Mouse (Mus musculus) forebrain, embryonic 16.5 days (tissue): ENCODE data around the gene Cfap97d1. TPM values are rescaled to one million over a fixed set of nuclear protein-coding genes. Genes with fewer than 3 reads are reported as not detected.

Experiments
- ATAC-seq: fragments of 200-750 bp; cut with Nextera tagmentation; 2 replicates; pipeline ENCODE4 v1.8.0; 2017; ENCODE audit warnings: mild to moderate bottlenecking, moderate library complexity
- H3K27ac ChIP-seq: fragments of 300-500 bp; sonication (generic); 2 replicates; pipeline ENCODE4 v1.5.1; 2014; ENCODE audit warnings: low read length, control low read depth
- H3K27me3 ChIP-seq: fragments of 300-500 bp; sonication (generic); replicated peaks from 2 replicates; pipeline ENCODE4 v1.6.1; 2014; ENCODE audit warnings: low read length; ENCODE audit not compliant: control insufficient read depth, insufficient read depth
- H3K36me3 ChIP-seq: fragments of 300-500 bp; sonication (generic); 2 replicates; pipeline ENCODE4 v1.6.1; 2014; ENCODE audit not compliant: control insufficient read depth, insufficient read depth
- H3K4me1 ChIP-seq: fragments of 300-500 bp; sonication (generic); replicated peaks from 2 replicates; pipeline ENCODE4 v1.6.1; 2014; ENCODE audit warnings: low read length; ENCODE audit not compliant: control insufficient read depth, insufficient read depth
- H3K4me2 ChIP-seq: fragments of 300-500 bp; sonication (generic); 2 replicates; pipeline ENCODE4 v1.6.1; 2014; ENCODE audit warnings: mild to moderate bottlenecking, low read length, control low read depth
- H3K4me3 ChIP-seq: fragments of 300-500 bp; sonication (generic); replicated peaks from 2 replicates; pipeline ENCODE4 v1.5.1; 2014; ENCODE audit warnings: mild to moderate bottlenecking, low read length, control low read depth
- H3K9ac ChIP-seq: fragments of 300-500 bp; sonication (generic); replicated peaks from 2 replicates; pipeline ENCODE4 v1.6.1; 2014; ENCODE audit warnings: low read depth, low read length, control low read depth
- H3K9me3 ChIP-seq: fragments of 300-500 bp; sonication (generic); 2 replicates; pipeline ENCODE4 v1.6.1; 2016; ENCODE audit warnings: low read length; ENCODE audit not compliant: control insufficient read depth
- WGBS: fragments of 180-500 bp; shearing (Covaris S2); extraction: QIAGEN DNeasy Blood & Tissue Kit; methylation state at CpG from one replicate; pipeline ENCODE4 v1.1.7; 2014; 5-methylcytosine and 5-hydroxymethylcytosine counted together
- polyA plus RNA-seq: library from polyadenylated mRNA; unstranded; fragments of >200 nt; fragmentation: Nextera tagmentation; extraction: Ambion mirVana; gene quantifications from 2 replicates; pipeline ENCODE4 v1.2.1, GENCODE M21; 2015

Cfap97d1 gene
- not detected in 2 replicates for polyA plus RNA-seq

GRCm38 (mm10) chr11:101984054-101985025 is at the start of gene Cfap97d1:
Gene Cfap97d1 (plus strand): TSS chr11:101984279.
- Histone ChIP-seq H3K4me2 (peak within 1 kb of the TSS; percentile 100), H3K4me1 (peaks cover 15% of the 10 kb centered on the region), H3K27ac (0 out of 2 replicates have a peak within 1 kb of the TSS, but pooled peaks have one; percentile 37), H3K27me3 (peaks cover 3% of the 10 kb centered on the region; the same call in 1 of the 2 replicates), H3K9ac (peak within 1 kb of the TSS; percentile 77), H3K36me3 (no peaks in the 10 kb centered on the region), H3K4me3 (peak within 1 kb of the TSS; percentile 74), H3K9me3 (no peaks in the 10 kb centered on the region)
- under 1% methylated on average over 69 of the region's 71 CpGs for WGBS
- peak; percentile 81 for ATAC-seq

- peaks cover 10% of the 10 kb centered on the region for H3K4me1 ChIP-seq
- peaks cover 10% of the 10 kb centered on the region for H3K27me3 ChIP-seq
- H3K9me3 ChIP-seq, result no peaks in the 10 kb centered on the region
- H3K27ac ChIP-seq, result no peak overlapping the region
- H3K4me3 ChIP-seq, result no peak overlapping the region
- H3K36me3 ChIP-seq, result no peaks in the 10 kb centered on the region
- no peak overlapping the region for H3K9ac ChIP-seq
- 90% methylated on average over 3 of the region's 3 CpGs for WGBS
- no peak for ATAC-seq
- H3K4me2 ChIP-seq, result no peak overlapping the region
Measured at GRCm38 (mm10) chr11:101935743-101936142, 48.3 kb upstream of the Cfap97d1 start.

GRCm38 (mm10) chr11:101936421-101936820 is 47.7 kb upstream of the Cfap97d1 start:
- WGBS, result 34% methylated on average over 7 of the region's 7 CpGs

GRCm38 (mm10) chr11:101937108-101937507 is 47.0 kb upstream of the Cfap97d1 start:
- H3K27ac ChIP-seq, result no peak overlapping the region
- under 1% methylated on average over 32 of the region's 32 CpGs for WGBS
- ATAC-seq, result no peak

More at GRCm38 (mm10) chr11:101936421-101936820, 47.7 kb upstream of the Cfap97d1 start:
- H3K4me2 ChIP-seq, result no peak overlapping the region
- H3K9me3 ChIP-seq, result no peaks in the 10 kb centered on the region
- H3K4me1 ChIP-seq, result peaks cover 10% of the 10 kb centered on the region
- peaks cover 10% of the 10 kb centered on the region for H3K27me3 ChIP-seq
- H3K4me3 ChIP-seq, result no peak overlapping the region
- no peak overlapping the region for H3K9ac ChIP-seq
- no peak overlapping the region for H3K27ac ChIP-seq
- H3K36me3 ChIP-seq, result no peaks in the 10 kb centered on the region
- no peak for ATAC-seq

GRCm38 (mm10) chr11:101943055-101943454 is 41.0 kb upstream of the Cfap97d1 start:
- ATAC-seq, result no peak
- Histone ChIP-seq H3K27ac (no peak overlapping the region), H3K4me3 (no peak overlapping the region), H3K27me3 (peaks cover under 1% of the 10 kb centered on the region; the same call in 1 of the 2 replicates), H3K4me1 (no peaks in the 10 kb centered on the region), H3K36me3 (no peaks in the 10 kb centered on the region), H3K4me2 (no peak overlapping the region), H3K9ac (no peak overlapping the region), H3K9me3 (no peaks in the 10 kb centered on the region)
- WGBS, result 42% methylated on average over 3 of the region's 3 CpGs

More at GRCm38 (mm10) chr11:101937108-101937507, 47.0 kb upstream of the Cfap97d1 start:
- no peaks in the 10 kb centered on the region for H3K9me3 ChIP-seq
- H3K36me3 ChIP-seq, result no peaks in the 10 kb centered on the region
- H3K4me2 ChIP-seq, result peak overlapping the region; percentile 80
- peaks cover 10% of the 10 kb centered on the region for H3K4me1 ChIP-seq
- peak overlapping the region; percentile 46 for H3K4me3 ChIP-seq
- H3K9ac ChIP-seq, result peak overlapping the region; percentile 66
- peaks cover 10% of the 10 kb centered on the region for H3K27me3 ChIP-seq

GRCm38 (mm10) chr11:101946525-101946924 is 37.6 kb upstream of the Cfap97d1 start:
- Histone ChIP-seq H3K4me2 (no peak overlapping the region), H3K9ac (no peak overlapping the region), H3K27ac (no peak overlapping the region), H3K4me1 (no peaks in the 10 kb centered on the region), H3K36me3 (no peaks in the 10 kb centered on the region), H3K4me3 (no peak overlapping the region), H3K27me3 (no peaks in the 10 kb centered on the region), H3K9me3 (no peaks in the 10 kb centered on the region)
- ATAC-seq, result no peak
- WGBS, result 28% methylated on average over 5 of the region's 5 CpGs

- H3K27ac ChIP-seq, result no peak overlapping the region
- H3K4me2 ChIP-seq, result no peak overlapping the region
- H3K9ac ChIP-seq, result no peak overlapping the region
- H3K4me1 ChIP-seq, result no peaks in the 10 kb centered on the region; the same call in 1 of the 2 replicates
- no peak for ATAC-seq
- no peaks in the 10 kb centered on the region for H3K27me3 ChIP-seq
- 85% methylated on average over 5 of the region's 5 CpGs for WGBS
- H3K9me3 ChIP-seq, result no peaks in the 10 kb centered on the region
- H3K4me3 ChIP-seq, result no peak overlapping the region
- no peaks in the 10 kb centered on the region for H3K36me3 ChIP-seq
Measured at GRCm38 (mm10) chr11:101950021-101950420, 34.1 kb upstream of the Cfap97d1 start.

- H3K4me1 ChIP-seq, result no peaks in the 10 kb centered on the region; the same call in 1 of the 2 replicates
- H3K36me3 ChIP-seq, result no peaks in the 10 kb centered on the region
- no peaks in the 10 kb centered on the region for H3K9me3 ChIP-seq
- no peak overlapping the region for H3K27ac ChIP-seq
- no peaks in the 10 kb centered on the region for H3K27me3 ChIP-seq
- no peak overlapping the region for H3K4me2 ChIP-seq
- no peak overlapping the region for H3K4me3 ChIP-seq
- no peak for ATAC-seq
- no peak overlapping the region for H3K9ac ChIP-seq
- WGBS, result 14% methylated on average over 24 of the region's 24 CpGs
Measured at GRCm38 (mm10) chr11:101952541-101953341, 31.3 kb upstream of the Cfap97d1 start.

- Histone ChIP-seq H3K4me2 (no peak overlapping the region), H3K27me3 (no peaks in the 10 kb centered on the region), H3K9me3 (no peaks in the 10 kb centered on the region), H3K27ac (no peak overlapping the region), H3K4me1 (no peaks in the 10 kb centered on the region; the same call in 1 of the 2 replicates), H3K9ac (no peak overlapping the region), H3K4me3 (no peak overlapping the region), H3K36me3 (no peaks in the 10 kb centered on the region)
- no peak for ATAC-seq
- 80% methylated on average over 4 of the region's 4 CpGs for WGBS
Measured at GRCm38 (mm10) chr11:101953441-101953840, 30.6 kb upstream of the Cfap97d1 start.
